Comparison of ENCODE assay signal across 23 mouse cellular contexts in the genomic region with DNA sequence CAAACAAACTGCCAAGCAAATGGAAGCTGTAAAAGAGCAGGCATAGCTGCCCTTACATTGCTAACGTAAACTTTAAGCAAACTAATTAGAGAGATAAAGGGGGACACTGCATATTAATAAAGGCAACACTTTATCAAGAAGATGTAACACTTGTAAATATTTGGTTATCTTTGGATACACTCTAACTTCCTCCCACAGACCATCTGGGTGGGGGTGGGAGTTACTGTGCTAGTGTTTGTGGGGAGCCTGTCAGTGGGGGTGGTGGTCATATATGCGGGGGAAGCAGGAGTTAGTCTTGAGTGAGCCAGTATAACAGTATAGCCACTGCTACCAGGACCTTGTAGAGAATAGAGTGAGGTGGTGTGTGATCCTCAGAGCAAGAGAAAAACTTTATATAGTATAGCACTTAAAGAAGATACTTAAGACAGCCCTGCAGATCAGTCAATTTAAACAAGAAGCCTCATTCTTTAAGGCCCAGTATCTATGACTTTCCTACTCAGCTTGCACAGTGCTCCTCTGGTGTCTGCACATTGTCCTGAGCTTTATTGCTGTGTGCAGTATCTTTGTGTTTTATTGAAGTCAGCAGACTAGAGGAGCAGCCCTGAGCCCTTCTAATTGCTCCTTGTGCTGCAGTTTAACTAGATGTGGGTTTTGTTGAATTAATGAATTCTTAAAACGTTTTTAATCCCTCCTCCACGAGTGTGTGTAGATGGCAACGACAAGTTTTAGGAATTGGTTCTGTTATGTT. TPM values are rescaled to one million over a fixed set of nuclear protein-coding genes. Genes with fewer than 3 reads are reported as not detected.
DNase-seq lines count a peak whose midpoint lies in the region; ATAC-seq and TF ChIP-seq lines count a peak whose summit lies in the region.
"Had no signal": no experiment of that assay in that cellular context is flagged by ENCODE, and none has a peak within 500 bp of the region (broad histone marks: within the 10 kb centered on the region; RNA-seq: fewer than 3 reads in every experiment).

No protein-coding gene starts in this region.

- no peaks in the 10 kb centered on the region for H3K27me3 ChIP-seq in lung, embryonic 16.5 days (ENCODE audit: control insufficient read depth, insufficient read depth, low read depth, low read length)
- no peaks in the 10 kb centered on the region for H3K27me3 ChIP-seq in intestine, embryonic 15.5 days (replicated peaks)
- no peaks in the 10 kb centered on the region for H3K27me3 ChIP-seq in liver, embryonic 14.5 days (ENCODE audit: control insufficient read depth, insufficient read depth, low read length)
- H3K27me3 ChIP-seq: embryonic facial prominence, embryonic 15.5 days; heart, embryonic 12.5 days; hindbrain, embryonic 15.5 days; megakaryocyte, embryonic 14.5 days; midbrain, embryonic 15.5 days had no signal

- H3K4me3 ChIP-seq in lung, embryonic 16.5 days (ENCODE audit: low read length): no peak overlapping the region
- H3K4me3 ChIP-seq in intestine, embryonic 15.5 days (replicated peaks): no peak overlapping the region
- H3K4me3 ChIP-seq in liver, embryonic 14.5 days (ENCODE audit: insufficient read depth in 1 of 2, low read depth in 2 of 2, low read length in 2 of 2): no peak overlapping the region
- H3K4me3 ChIP-seq: embryonic facial prominence, embryonic 15.5 days; heart, embryonic 12.5 days; hindbrain, embryonic 15.5 days; layer of hippocampus, adult 2 months; left cerebral cortex, adult 2 months; limb, embryonic 10.5 days; megakaryocyte, embryonic 14.5 days; midbrain, embryonic 15.5 days; myocyte had no signal

- peaks cover 27% of the 10 kb centered on the region for H3K4me1 ChIP-seq in lung, embryonic 16.5 days (replicated peaks; ENCODE audit: control insufficient read depth, insufficient read depth, low read length)
- H3K4me1 ChIP-seq in intestine, embryonic 15.5 days (replicated peaks): peaks cover 12% of the 10 kb centered on the region; the same call in 1 of the 2 replicates
- peaks cover 13 to 24% of the 10 kb centered on the region in 2 experiments for H3K4me1 ChIP-seq in liver, embryonic 14.5 days (replicated peaks; ENCODE audit: control insufficient read depth in 2 of 2, insufficient read depth in 2 of 2, low read length in 1 of 2)
- H3K4me1 ChIP-seq: hindbrain, embryonic 15.5 days; midbrain, embryonic 15.5 days had no signal

- no peak overlapping the region for H3K9ac ChIP-seq in lung, embryonic 16.5 days (ENCODE audit: low read length)
- H3K9ac ChIP-seq in intestine, embryonic 15.5 days: no peak overlapping the region
- no peak overlapping the region for H3K9ac ChIP-seq in liver, embryonic 14.5 days (replicated peaks)
- H3K9ac ChIP-seq: embryonic facial prominence, embryonic 15.5 days; forebrain, postnatal 0 days; heart, embryonic 12.5 days; hindbrain, embryonic 15.5 days; midbrain, embryonic 15.5 days had no signal

- H3K4me2 ChIP-seq in lung, embryonic 16.5 days (ENCODE audit: low read depth, low read length): no peak overlapping the region
- no peak overlapping the region for H3K4me2 ChIP-seq in intestine, embryonic 15.5 days (replicated peaks)
- H3K4me2 ChIP-seq in liver, embryonic 14.5 days (ENCODE audit: low read depth): peak overlapping the region; percentile 18; the same call in 1 of the 2 replicates
- H3K4me2 ChIP-seq: embryonic facial prominence, embryonic 15.5 days; heart, embryonic 12.5 days; hindbrain, embryonic 15.5 days; midbrain, embryonic 15.5 days had no signal

- H3K36me3 ChIP-seq in lung, embryonic 16.5 days (ENCODE audit: control insufficient read depth, insufficient read depth, low read length): no peaks in the 10 kb centered on the region
- H3K36me3 ChIP-seq in intestine, embryonic 15.5 days: no peaks in the 10 kb centered on the region
- H3K36me3 ChIP-seq in liver, embryonic 14.5 days (replicated peaks; ENCODE audit: control insufficient read depth, insufficient read depth, low read depth): no peaks in the 10 kb centered on the region
- H3K36me3 ChIP-seq: embryonic facial prominence, embryonic 15.5 days; heart, embryonic 12.5 days; hindbrain, embryonic 15.5 days; limb, embryonic 10.5 days; midbrain, embryonic 15.5 days had no signal

- whole genome bisulfite sequencing in lung, embryonic 16.5 days: 36% methylated on average over 5 of the region's 5 CpGs
- WGBS in intestine, embryonic 15.5 days: 42% methylated on average over 5 of the region's 5 CpGs
- WGBS in liver, embryonic 14.5 days (ENCODE audit: insufficient replicate concordance): 42% methylated on average over 5 of the region's 5 CpGs

- H3K27ac ChIP-seq in lung, embryonic 16.5 days (ENCODE audit: low read length): no peak overlapping the region; the same call in 1 of the 2 replicates
- 0 out of 2 replicates have a peak overlapping the region, but pooled peaks have one; percentile 13 for H3K27ac ChIP-seq in intestine, embryonic 15.5 days
- H3K27ac ChIP-seq in liver, embryonic 14.5 days: no peak overlapping the region
- H3K27ac ChIP-seq: embryonic facial prominence, embryonic 15.5 days; hindbrain, embryonic 15.5 days; layer of hippocampus, adult 2 months; left cerebral cortex, adult 2 months; limb, embryonic 10.5 days; midbrain, embryonic 15.5 days had no signal

- DNase-seq in lung, adult 18-20 months: no peak
- DNase-seq in liver, embryonic 14.5 days (ENCODE audit: low read depth in 3 of 3, low spot score in 3 of 3): no peak
- DNase-seq in layer of hippocampus, postnatal 25 days (ENCODE audit: extremely low spot score in 1 of 2, low spot score in 1 of 2): no peak
- DNase-seq in heart, postnatal 14 days: no peak
- DNase-seq: adrenal gland, postnatal 10 days; cerebellum, adult 9-11 months; forebrain, postnatal 0 days; heart, postnatal 36 days; kidney, adult 2 months; kidney, postnatal 14 days; lung, adult 2 months had no signal

- TF ChIP-seq EP300 in liver, embryonic 14.5 days (IDR thresholded peaks at IDR 0.05; ENCODE audit: low read depth): no peak

- 0 out of 2 replicates have a peak, but pooled peaks have one; percentile 51 for ATAC-seq in lung, embryonic 16.5 days (ENCODE audit: low read depth)
- ATAC-seq in intestine, embryonic 15.5 days: peak; percentile 84
- peak; percentile 47; the same call in 1 of the 2 replicates for ATAC-seq in liver, embryonic 14.5 days (ENCODE audit: insufficient read depth)
- ATAC-seq in activated CD4-positive, CD25-positive, alpha-beta regulatory T cell, adult 4 months: no peak
- ATAC-seq: forebrain, postnatal 0 days; midbrain, embryonic 15.5 days had no signal

- no peaks in the 10 kb centered on the region for H3K9me3 ChIP-seq in lung, embryonic 16.5 days (ENCODE audit: control insufficient read depth, low read length)
- H3K9me3 ChIP-seq in intestine, embryonic 15.5 days: no peaks in the 10 kb centered on the region
- no peaks in the 10 kb centered on the region for H3K9me3 ChIP-seq in liver, embryonic 14.5 days (ENCODE audit: control insufficient read depth, low read length)
- H3K9me3 ChIP-seq: embryonic facial prominence, embryonic 15.5 days; heart, embryonic 12.5 days; hindbrain, embryonic 15.5 days; limb, embryonic 10.5 days; megakaryocyte, embryonic 14.5 days; midbrain, embryonic 15.5 days had no signal

- intact Hi-C loops in heart, postnatal 14 days (cut with DNase I): no loop called here

- no peak for TF ChIP-seq CTCF in liver, embryonic 14.5 days (IDR thresholded peaks at IDR 0.05; ENCODE audit: low read depth)

RNA-seq across cellular contexts. Expression of gene Adk, which starts 10.6 kb away (rescaled TPM):
- polyA plus RNA-seq in lung, embryonic 16.5 days (2015; fragmentation: Nextera tagmentation; extraction: Ambion mirVana): 195 TPM in 2 replicates
- 215 and 230 TPM in 2 replicates for polyA plus RNA-seq in intestine, embryonic 15.5 days (2015; fragmentation: Nextera tagmentation; extraction: Ambion mirVana)
- 43.2 and 56.9 TPM in 2 replicates for polyA plus RNA-seq in liver, embryonic 14.5 days (2012; rRNA removed)
- polyA plus RNA-seq in liver, embryonic 14.5 days (2014; fragmentation: Nextera tagmentation; extraction: Ambion mirVana): 172 and 180 TPM in 2 replicates
- polyA plus RNA-seq in activated CD4-positive, CD25-positive, alpha-beta regulatory T cell, adult 4 months (2017; shearing (Covaris generic)): 100 to 1,000 TPM; 125 to 151 TPM
- total RNA-seq in layer of hippocampus, postnatal 25 days (2021): 10 to 100 TPM; 77.1 to 86.5 TPM
- total RNA-seq in heart, postnatal 14 days (2021): 100 to 1,000 TPM; 186 to 196 TPM

RNA-seq across cellular contexts. Expression of gene Ap3m1, which starts 10.6 kb away (rescaled TPM):
- 63.9 and 83.5 TPM in 2 replicates for polyA plus RNA-seq in lung, embryonic 16.5 days (2015; fragmentation: Nextera tagmentation; extraction: Ambion mirVana)
- polyA plus RNA-seq in intestine, embryonic 15.5 days (2015; fragmentation: Nextera tagmentation; extraction: Ambion mirVana): 70.2 and 79.0 TPM in 2 replicates
- 11.7 and 22.3 TPM in 2 replicates for polyA plus RNA-seq in liver, embryonic 14.5 days (2012; rRNA removed)
- polyA plus RNA-seq in liver, embryonic 14.5 days (2014; fragmentation: Nextera tagmentation; extraction: Ambion mirVana): 40.4 and 41.4 TPM in 2 replicates
- 10 to 100 TPM; 69.8 to 80.2 TPM for polyA plus RNA-seq in activated CD4-positive, CD25-positive, alpha-beta regulatory T cell, adult 4 months (2017; shearing (Covaris generic))
- 10 to 100 TPM; 75.0 to 77.1 TPM for total RNA-seq in layer of hippocampus, postnatal 25 days (2021)
- 10 to 100 TPM; 69.5 to 71.4 TPM for total RNA-seq in heart, postnatal 14 days (2021)
